Mouse (Mus musculus) kidney, postnatal 4 days (tissue): ENCODE results near the gene Mical3.

ENCODE experiments used
- DNase-seq, 2 experiments: peaks; one replicate each; pipeline ENCODE4 v3.0.0; 2021; ENCODE audit warnings: mixed read lengths in 2 of 2

The Mical3 gene

GRCm38 (mm10) chr6:121145010-121145604, 14.3 kb upstream of the Mical3 start:
- DNase-seq: no peak

DNA sequence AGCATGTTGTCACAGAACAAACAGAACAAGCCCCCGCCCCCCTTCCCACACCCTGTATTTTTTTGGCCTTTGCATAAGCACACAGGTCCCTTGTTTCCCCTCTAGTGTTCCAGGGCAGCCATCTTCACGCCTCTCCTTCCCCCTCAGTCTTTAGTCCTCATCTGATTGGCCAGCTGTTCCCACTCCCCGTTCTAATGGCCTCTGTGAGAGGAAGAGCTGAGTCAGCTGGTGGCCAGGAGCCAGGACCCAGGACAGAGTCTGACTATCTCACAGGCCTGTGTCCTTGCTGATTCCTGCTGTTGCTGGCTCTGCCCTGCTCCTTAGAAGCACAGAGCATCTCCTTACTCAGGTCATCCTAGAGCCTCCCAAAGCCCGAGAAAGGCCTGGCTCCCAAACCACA, 13.3 kb upstream of the Mical3 start:
- peak; percentile 78 to 86 for DNase-seq

DNA sequence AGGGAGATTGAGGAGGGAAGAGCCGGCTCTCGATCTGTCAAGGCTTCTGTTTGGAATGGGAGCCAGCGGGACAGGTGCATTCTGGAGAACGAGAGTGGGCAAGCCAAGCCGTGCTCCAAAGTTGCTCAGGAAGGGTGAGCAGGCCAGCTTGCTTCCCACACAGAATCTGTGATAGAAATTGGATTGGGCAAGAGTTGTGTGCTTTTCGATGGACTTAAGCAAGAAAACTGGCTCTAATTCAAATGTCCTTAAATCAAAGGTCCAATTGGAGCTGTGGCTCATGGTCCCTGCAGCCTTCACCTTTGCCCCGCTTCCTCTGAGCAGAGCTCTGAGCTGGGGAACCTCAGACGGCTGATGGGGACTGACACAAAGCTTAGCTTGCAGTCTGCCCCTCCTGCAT, 12.6 kb upstream of the Mical3 start:
- DNase-seq: peak; percentile 50 to 68

- DNase-seq: no peak
These were observed 11.5 kb upstream of the Mical3 start for GRCm38 (mm10) chr6:121142298-121142697.

DNA sequence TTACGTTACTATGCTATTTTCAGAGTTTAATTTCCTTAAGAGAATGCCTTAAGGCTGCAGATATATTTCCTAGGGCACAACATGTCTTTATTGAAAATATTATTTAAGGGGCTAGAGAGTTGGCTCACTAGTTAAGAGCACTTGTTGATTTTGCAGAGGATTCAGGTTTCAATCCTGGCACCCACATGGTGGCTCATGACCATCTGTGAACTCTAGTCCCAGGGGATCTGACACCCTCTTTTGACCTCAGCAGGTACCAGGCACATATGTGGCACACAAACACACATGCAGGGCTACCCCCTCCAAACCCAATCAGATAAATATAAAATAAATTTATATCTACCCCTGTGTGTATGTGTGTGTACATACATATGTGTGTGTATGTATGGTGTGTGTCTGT, 8.5 kb upstream of the Mical3 start:
- DNase-seq: no peak

DNA sequence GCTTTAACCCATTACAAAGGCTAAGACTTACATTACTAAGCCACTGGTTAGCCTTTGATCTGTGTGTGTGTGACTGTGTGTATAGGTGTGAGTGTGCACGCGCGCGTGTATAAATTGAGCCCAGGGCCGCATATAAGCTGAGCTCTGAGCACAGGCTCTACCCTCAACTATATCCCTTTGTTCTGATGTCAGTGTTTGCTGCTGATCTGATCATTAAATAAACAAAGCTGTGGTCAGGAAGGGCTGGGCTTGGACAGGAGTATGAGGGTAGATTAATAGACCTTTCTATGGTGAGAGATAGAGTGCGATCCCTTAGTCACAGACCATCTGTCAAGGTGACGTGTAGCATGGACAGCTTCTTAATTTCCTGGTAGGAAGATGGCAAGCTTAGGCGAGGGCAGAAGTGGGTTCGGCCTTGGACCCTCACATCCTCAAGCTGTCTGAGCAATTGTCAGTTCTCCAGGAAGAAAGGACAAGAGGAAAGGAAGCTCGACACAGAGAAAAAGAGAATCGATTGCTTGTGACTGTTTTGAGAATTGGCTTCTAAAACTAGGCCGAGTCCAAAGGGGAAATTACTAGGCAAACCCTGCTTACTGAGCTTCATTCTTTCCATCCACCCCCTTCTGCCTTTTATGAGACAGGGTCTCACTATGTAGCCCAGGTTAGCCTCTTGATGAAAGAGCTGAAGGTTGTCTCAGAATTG, 7.7 kb upstream of the Mical3 start:
- no peak for DNase-seq

- DNase-seq: no peak
These were observed 6.4 kb upstream of the Mical3 start for GRCm38 (mm10) chr6:121137222-121137621.

GRCm38 (mm10) chr6:121134884-121135283, 4.1 kb upstream of the Mical3 start:
- DNase-seq: no peak

DNA sequence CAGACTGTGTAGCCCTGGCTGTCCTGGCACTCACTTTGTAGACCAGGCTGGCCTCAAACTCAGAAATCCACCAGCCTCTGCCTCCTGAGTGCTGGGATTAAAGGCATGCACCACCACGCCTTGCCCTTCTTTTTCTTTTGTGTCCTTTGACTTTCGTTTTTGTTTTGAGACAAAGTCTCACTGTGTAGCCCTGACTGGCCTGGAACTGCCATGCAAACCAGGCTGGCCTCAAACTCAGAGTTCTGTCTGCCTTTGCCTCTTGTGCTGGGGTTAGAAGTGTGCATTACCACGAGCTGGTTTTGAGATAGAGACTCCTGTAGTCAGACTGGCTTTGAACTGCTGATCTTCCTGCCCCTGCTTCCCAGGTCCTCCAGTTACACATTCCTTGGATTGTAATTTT, 3.5 kb upstream of the Mical3 start:
- DNase-seq: no peak

GRCm38 (mm10) chr6:121130039-121130705, 627 bp downstream of the Mical3 start:
- peak; percentile 90 to 92 for DNase-seq

- peak in 1 of 2 experiments; percentile 27 for DNase-seq
These were observed 1.3 kb downstream of the Mical3 start for GRCm38 (mm10) chr6:121129506-121129905.

GRCm38 (mm10) chr6:121128736-121129135, 2.1 kb downstream of the Mical3 start:
- DNase-seq: peak in 1 of 2 experiments; percentile 28

DNA sequence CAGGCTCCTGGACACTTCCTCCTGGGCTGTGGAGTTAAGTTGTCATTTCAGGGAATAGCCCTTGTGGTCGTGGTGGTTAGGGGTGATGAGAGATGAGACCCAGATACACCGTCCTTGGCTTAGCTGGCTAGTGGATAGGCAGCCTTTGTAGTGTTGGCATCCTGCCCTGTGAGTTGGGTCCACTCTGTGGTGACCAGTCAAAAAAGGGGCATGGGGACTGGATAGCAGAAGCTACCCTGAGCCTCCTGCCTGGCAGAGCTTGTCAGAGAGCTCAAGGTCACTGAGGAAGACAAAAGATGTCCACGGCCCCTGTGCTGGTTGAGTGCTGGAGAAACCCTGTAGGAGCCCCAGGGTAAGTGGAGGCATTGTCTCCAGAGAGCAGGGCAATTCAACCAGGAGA, 3.1 kb downstream of the Mical3 start:
- no peak for DNase-seq

- DNase-seq: no peak
These were observed 4.6 kb downstream of the Mical3 start for GRCm38 (mm10) chr6:121126202-121126601.

GRCm38 (mm10) chr6:121122739-121123241, 8.0 kb downstream of the Mical3 start:
- DNase-seq: peak in 1 of 2 experiments; percentile 41

- no peak for DNase-seq
These were observed 10.0 kb downstream of the Mical3 start for GRCm38 (mm10) chr6:121120776-121121175.

GRCm38 (mm10) chr6:121117971-121118755, 12.6 kb downstream of the Mical3 start:
- peak in 1 of 2 experiments; percentile 23 for DNase-seq

DNA sequence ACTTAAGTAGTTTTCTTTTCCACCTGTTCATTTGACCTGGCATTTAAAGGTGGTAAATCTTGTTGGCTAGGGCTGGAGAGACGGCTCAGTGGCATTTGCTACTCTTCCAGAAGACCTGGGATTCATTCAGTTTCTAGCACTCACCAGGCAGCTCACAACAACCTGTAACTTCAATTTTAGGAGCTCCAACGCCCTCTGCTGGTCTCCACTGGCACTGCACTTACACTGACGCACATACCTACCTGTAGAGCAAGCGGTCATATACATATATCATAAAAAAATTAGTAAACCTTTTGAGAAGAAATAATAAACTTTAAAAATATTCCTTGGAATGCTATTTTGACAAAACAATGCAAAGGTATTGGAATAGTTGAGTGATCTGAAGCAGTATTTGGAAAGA, 13.7 kb downstream of the Mical3 start:
- peak in 1 of 2 experiments; percentile 29 for DNase-seq

DNA sequence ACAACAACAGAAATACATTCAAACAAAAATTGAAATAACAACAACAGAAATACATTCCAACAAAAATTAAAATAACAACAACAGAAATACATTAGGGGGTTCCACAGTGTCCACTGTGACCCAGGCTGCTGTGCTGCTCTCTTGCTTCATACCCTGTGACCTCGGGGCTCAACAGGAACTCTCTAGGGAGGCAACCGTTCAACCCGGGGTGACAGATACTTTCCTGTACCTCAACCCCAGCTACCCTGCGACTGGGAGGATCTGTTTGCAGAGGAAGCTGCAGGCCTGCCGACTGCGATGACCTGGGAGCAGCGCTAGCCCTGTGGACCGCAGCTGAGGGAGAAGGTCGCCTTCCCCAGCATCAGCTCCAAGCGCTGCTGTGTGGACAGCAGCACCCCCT, 14.4 kb downstream of the Mical3 start:
- no peak for DNase-seq

DNA sequence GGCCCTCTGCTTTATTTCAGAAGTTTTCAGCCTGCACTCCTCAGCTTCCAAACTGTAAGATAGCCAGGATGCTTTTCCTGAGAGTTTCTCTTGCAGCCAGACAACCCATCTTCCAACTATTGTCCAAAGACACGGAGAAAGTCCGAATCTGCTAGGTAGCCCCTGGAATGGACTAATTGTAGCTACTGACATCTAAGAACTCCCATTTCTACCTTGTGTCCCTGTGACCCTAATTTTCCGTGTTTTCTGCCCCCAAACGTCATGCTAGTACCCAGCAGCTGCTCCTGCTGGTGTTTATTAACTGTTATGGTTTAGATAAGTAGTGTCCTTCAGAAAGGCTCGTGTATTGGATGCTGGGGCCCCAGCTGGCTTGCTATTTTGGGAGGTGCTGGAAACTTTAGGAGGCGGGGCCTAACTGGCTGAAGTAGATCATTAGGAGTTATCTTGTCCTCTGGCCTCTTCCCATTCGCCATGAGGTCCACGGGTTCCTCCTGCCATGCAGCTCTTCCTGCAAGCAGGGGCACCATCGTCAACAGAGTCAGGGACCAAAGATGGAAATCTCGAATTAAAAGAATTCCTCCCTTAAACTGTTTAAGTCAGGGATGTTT, 19.2 kb downstream of the Mical3 start:
- DNase-seq: no peak

DNA sequence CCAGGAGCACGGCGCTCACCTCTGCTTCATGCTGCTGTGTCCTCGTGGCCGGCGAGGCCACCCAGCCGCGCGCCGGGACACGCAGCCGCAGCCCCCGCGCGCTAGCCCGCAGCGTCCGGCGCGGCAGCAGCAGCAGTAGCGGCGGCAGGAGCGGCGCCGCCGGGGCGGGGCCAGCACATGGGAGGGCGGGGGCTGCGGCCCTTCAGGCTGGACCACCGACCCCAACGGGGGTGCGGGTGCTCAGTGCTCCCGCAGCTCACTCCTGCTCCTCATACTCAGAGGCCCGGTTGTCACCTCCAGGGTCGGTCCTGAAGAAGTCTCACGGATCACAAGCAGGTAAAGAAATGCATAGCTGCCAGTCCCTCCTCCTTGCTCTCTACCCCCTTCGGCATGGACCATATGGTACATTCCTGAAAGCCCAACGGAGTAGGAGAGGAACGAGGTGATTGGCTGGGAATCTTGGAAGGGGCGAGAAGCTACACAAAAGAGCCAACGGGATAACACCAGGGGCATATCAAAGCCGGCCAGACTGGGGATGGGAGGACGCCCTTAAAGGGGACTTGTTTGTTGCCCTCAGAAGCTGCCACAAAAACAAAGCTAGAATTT, 20.7 kb downstream of the Mical3 start:
- peak; percentile 87 to 93 for DNase-seq
